Comparison of ENCODE assay signal across 24 mouse cellular contexts in genomic region chr9:108630683-108631082, GRCm38 (mm10). TPM values are rescaled to one million over a fixed set of nuclear protein-coding genes. Genes with fewer than 3 reads are reported as not detected.
A peak's percentile ranks its signal among the peaks of the same experiment; 100 is the strongest.
DNase-seq lines count a peak whose midpoint lies in the region; ATAC-seq and TF ChIP-seq lines count a peak whose summit lies in the region.
"Had no signal": no experiment of that assay in that cellular context is flagged by ENCODE, and none has a peak within 500 bp of the region (broad histone marks: within the 10 kb centered on the region; RNA-seq: fewer than 3 reads in every experiment).

No protein-coding gene starts in this region.

- no peaks in the 10 kb centered on the region for H3K27me3 ChIP-seq in megakaryocyte, embryonic 14.5 days (replicated peaks)
- H3K27me3 ChIP-seq in G1E (ENCODE audit: insufficient read depth, low read length) = no peaks in the 10 kb centered on the region
- H3K27me3 ChIP-seq in forebrain, embryonic 16.5 days (replicated peaks; ENCODE audit: control insufficient read depth, insufficient read depth, low read length) = no peaks in the 10 kb centered on the region
- H3K27me3 ChIP-seq in midbrain, postnatal 0 days (ENCODE audit: insufficient read depth, low read length) = no peaks in the 10 kb centered on the region
- H3K27me3 ChIP-seq: CH12.LX; embryonic facial prominence, embryonic 12.5 days; forebrain, embryonic 13.5 days had no signal

- ATAC-seq in megakaryocyte, adult 5-6 weeks (ENCODE audit: poor library complexity, severe bottlenecking) = no peak
- ATAC-seq in G1E (ENCODE audit: extremely low read depth, insufficient number of reproducible peaks, low FRiP score, poor library complexity, severe bottlenecking) = no peak
- ATAC-seq in megakaryocyte progenitor cell, adult 5-6 weeks (replicated peaks; ENCODE audit: poor library complexity) = peak; percentile 47
- ATAC-seq in forebrain, embryonic 16.5 days = no peak
- no peak for ATAC-seq in midbrain, postnatal 0 days (ENCODE audit: low FRiP score)
- ATAC-seq: CD4-positive, CD25-positive, alpha-beta regulatory T cell, adult 4 months; forebrain, embryonic 13.5 days; forebrain, postnatal 0 days had no signal

- WGBS in forebrain, embryonic 16.5 days = 93% methylated on average over 1 of the region's 1 CpGs
- 82% methylated on average over 1 of the region's 1 CpGs for WGBS in midbrain, postnatal 0 days

- H3K4me2 ChIP-seq in forebrain, embryonic 16.5 days (ENCODE audit: low read length) = no peak overlapping the region
- H3K4me2 ChIP-seq in midbrain, postnatal 0 days (ENCODE audit: low read depth, low read length, poor library complexity, severe bottlenecking) = no peak overlapping the region
- H3K4me2 ChIP-seq: embryonic facial prominence, embryonic 12.5 days; forebrain, embryonic 13.5 days had no signal

- DNase-seq in G1E (ENCODE audit: low spot score) (peak; percentile 15), MEL-GATA-1-ER (ENCODE audit: extremely low read depth, low read depth) (peak; percentile 49)
- no peak for DNase-seq in ovary, postnatal 14 days (ENCODE audit: low spot score)
- DNase-seq in midbrain, postnatal 0 days (ENCODE audit: low spot score) = no peak
- DNase-seq: adrenal gland, adult 2 months; adrenal gland, postnatal 10 days; adrenal gland, postnatal 25 days; B cell, adult 2 months; cerebellum, adult 11 months; cerebellum, adult 18-20 months; cerebellum, adult 8-10 months; cerebellum, adult 9-11 months; cerebellum, postnatal 14 days; cerebellum, postnatal 36 days; forebrain, postnatal 0 days had no signal

- H3K9me3 ChIP-seq in megakaryocyte, embryonic 14.5 days = no peaks in the 10 kb centered on the region
- no peaks in the 10 kb centered on the region for H3K9me3 ChIP-seq in G1E (replicated peaks)
- no peaks in the 10 kb centered on the region for H3K9me3 ChIP-seq in forebrain, embryonic 16.5 days (ENCODE audit: control insufficient read depth, low read length)
- no peaks in the 10 kb centered on the region for H3K9me3 ChIP-seq in midbrain, postnatal 0 days (ENCODE audit: low read length)
- H3K9me3 ChIP-seq: embryonic facial prominence, embryonic 10.5 days; embryonic facial prominence, embryonic 12.5 days; forebrain, embryonic 13.5 days had no signal

- no peak overlapping the region for H3K9ac ChIP-seq in forebrain, embryonic 16.5 days (replicated peaks; ENCODE audit: low read depth, low read length)
- no peak overlapping the region for H3K9ac ChIP-seq in midbrain, postnatal 0 days (replicated peaks; ENCODE audit: low read length, poor library complexity, severe bottlenecking)
- H3K9ac ChIP-seq: embryonic facial prominence, embryonic 12.5 days; forebrain, embryonic 13.5 days; forebrain, postnatal 0 days had no signal

- H3K4me3 ChIP-seq in megakaryocyte, embryonic 14.5 days (replicated peaks) = peak overlapping the region; percentile 79
- no peak overlapping the region; the same call in 1 of the 2 replicates for H3K4me3 ChIP-seq in G1E (ENCODE audit: low read depth, low read length)
- H3K4me3 ChIP-seq in forebrain, embryonic 16.5 days (replicated peaks; ENCODE audit: low read length) = no peak overlapping the region
- no peak overlapping the region for H3K4me3 ChIP-seq in midbrain, postnatal 0 days (ENCODE audit: low read depth, low read length)
- H3K4me3 ChIP-seq: embryonic facial prominence, embryonic 10.5 days; embryonic facial prominence, embryonic 12.5 days; forebrain, embryonic 13.5 days had no signal

- peaks cover 81% of the 10 kb centered on the region for H3K36me3 ChIP-seq in megakaryocyte, embryonic 14.5 days (replicated peaks; ENCODE audit: low read length)
- H3K36me3 ChIP-seq in G1E (replicated peaks) = peaks cover 87% of the 10 kb centered on the region
- no peaks in the 10 kb centered on the region for H3K36me3 ChIP-seq in forebrain, embryonic 16.5 days (ENCODE audit: control insufficient read depth, insufficient read depth)
- H3K36me3 ChIP-seq in midbrain, postnatal 0 days (ENCODE audit: insufficient read depth, low read length) = no peaks in the 10 kb centered on the region

- no peak for TF ChIP-seq CTCF in G1E (IDR thresholded peaks at IDR 0.05; ENCODE audit: low read depth, low read length)
- TF ChIP-seq CTCF in midbrain, postnatal 0 days (IDR thresholded peaks at IDR 0.05) = no peak

- no peak overlapping the region for H3K27ac ChIP-seq in forebrain, embryonic 16.5 days (ENCODE audit: low read length)
- no peak overlapping the region for H3K27ac ChIP-seq in midbrain, postnatal 0 days (ENCODE audit: low read depth, low read length)
- H3K27ac ChIP-seq: embryonic facial prominence, embryonic 10.5 days; embryonic facial prominence, embryonic 12.5 days; forebrain, embryonic 13.5 days had no signal

- H3K4me1 ChIP-seq in megakaryocyte, embryonic 14.5 days = peaks cover 98% of the 10 kb centered on the region
- H3K4me1 ChIP-seq in G1E (ENCODE audit: insufficient read depth, low read depth, low read length) = peaks cover 57% of the 10 kb centered on the region
- H3K4me1 ChIP-seq in forebrain, embryonic 16.5 days (replicated peaks; ENCODE audit: control insufficient read depth, insufficient read depth, low read length) = no peaks in the 10 kb centered on the region
- H3K4me1 ChIP-seq in midbrain, postnatal 0 days (ENCODE audit: insufficient read depth, low read length) = no peaks in the 10 kb centered on the region
- H3K4me1 ChIP-seq: embryonic facial prominence, embryonic 10.5 days; embryonic facial prominence, embryonic 12.5 days; forebrain, embryonic 13.5 days had no signal

RNA-seq across cellular contexts. Expression of gene Arih2, which starts 18.5 kb away (rescaled TPM):
- polyA plus RNA-seq in megakaryocyte, embryonic 14.5 days (2012; ENCODE audit: insufficient read depth, low replicate concordance) = 33.3 and 103 TPM in 2 replicates
- total RNA-seq in megakaryocyte, adult 5-6 weeks (2015) = 18.0 and 21.3 TPM in 2 replicates
- total RNA-seq in megakaryocyte, adult 5-6 weeks (2017) = 56.0 and 57.5 TPM in 2 replicates
- total RNA-seq in G1E (2014; fragmentation: Nextera tagmentation) (77.4 and 83.1 TPM in 2 replicates), G1E (2017) (86.9 and 91.4 TPM in 2 replicates)
- polyA plus RNA-seq in G1E (2012) = 146 and 153 TPM in 2 replicates
- total RNA-seq in megakaryocyte progenitor cell, adult 5-6 weeks (2015) = 20.0 and 20.1 TPM in 2 replicates
- total RNA-seq in megakaryocyte progenitor cell, adult 5-6 weeks (2017) = 42.5 and 47.4 TPM in 2 replicates
- polyA plus RNA-seq in forebrain, embryonic 16.5 days (2015; fragmentation: Nextera tagmentation; extraction: Ambion mirVana) = 59.9 and 61.8 TPM in 2 replicates
- total RNA-seq in midbrain, postnatal 0 days (2014; rRNA removed) = 43.1 and 61.9 TPM in 2 replicates
- 36.7 and 37.3 TPM in 2 replicates for polyA plus RNA-seq in midbrain, postnatal 0 days (2015; fragmentation: Nextera tagmentation; extraction: Ambion mirVana)

RNA-seq across cellular contexts. Expression of gene Slc25a20, which starts 31.2 kb away (rescaled TPM):
- polyA plus RNA-seq in megakaryocyte, embryonic 14.5 days (2012; ENCODE audit: insufficient read depth, low replicate concordance) = 3.2 and 4.4 TPM in 2 replicates
- total RNA-seq in megakaryocyte, adult 5-6 weeks (2015) = 18.4 and 20.2 TPM in 2 replicates
- total RNA-seq in megakaryocyte, adult 5-6 weeks (2017) = 22.0 and 22.9 TPM in 2 replicates
- 17.4 and 17.8 TPM in 2 replicates for total RNA-seq in G1E (2014; fragmentation: Nextera tagmentation)
- total RNA-seq in G1E (2017) = 30.3 TPM in 2 replicates
- polyA plus RNA-seq in G1E (2012) = 5.5 and 7.7 TPM in 2 replicates
- 18.5 and 21.5 TPM in 2 replicates for total RNA-seq in megakaryocyte progenitor cell, adult 5-6 weeks (2015)
- total RNA-seq in megakaryocyte progenitor cell, adult 5-6 weeks (2017) = 26.0 and 28.3 TPM in 2 replicates
- 46.3 and 47.8 TPM in 2 replicates for polyA plus RNA-seq in forebrain, embryonic 16.5 days (2015; fragmentation: Nextera tagmentation; extraction: Ambion mirVana)
- 32.5 and 50.8 TPM in 2 replicates for total RNA-seq in midbrain, postnatal 0 days (2014; rRNA removed)
- polyA plus RNA-seq in midbrain, postnatal 0 days (2015; fragmentation: Nextera tagmentation; extraction: Ambion mirVana) = 44.4 and 45.4 TPM in 2 replicates

RNA-seq across cellular contexts. Expression of gene P4htm, which starts 33.2 kb away (rescaled TPM):
- 1.8 and 2.8 TPM in 2 replicates for polyA plus RNA-seq in megakaryocyte, embryonic 14.5 days (2012; ENCODE audit: insufficient read depth, low replicate concordance)
- 0.18 and 0.21 TPM in 2 replicates for total RNA-seq in megakaryocyte, adult 5-6 weeks (2015)
- total RNA-seq in megakaryocyte, adult 5-6 weeks (2017) = not detected in 2 replicates
- total RNA-seq in G1E (2014; fragmentation: Nextera tagmentation) (1.7 and 1.9 TPM in 2 replicates), G1E (2017) (2.0 and 2.6 TPM in 2 replicates)
- polyA plus RNA-seq in G1E (2012) = 5.4 and 5.7 TPM in 2 replicates
- 0.39 and 1.2 TPM in 2 replicates for total RNA-seq in megakaryocyte progenitor cell, adult 5-6 weeks (2015)
- 1.00 and 1.8 TPM in 2 replicates for total RNA-seq in megakaryocyte progenitor cell, adult 5-6 weeks (2017)
- 21.9 and 23.6 TPM in 2 replicates for polyA plus RNA-seq in forebrain, embryonic 16.5 days (2015; fragmentation: Nextera tagmentation; extraction: Ambion mirVana)
- total RNA-seq in midbrain, postnatal 0 days (2014; rRNA removed) = 51.7 and 65.8 TPM in 2 replicates
- 48.7 and 53.5 TPM in 2 replicates for polyA plus RNA-seq in midbrain, postnatal 0 days (2015; fragmentation: Nextera tagmentation; extraction: Ambion mirVana)

RNA-seq across cellular contexts. Expression of gene Wdr6, which starts 52.1 kb away (rescaled TPM):
- 4.8 and 5.5 TPM in 2 replicates for polyA plus RNA-seq in megakaryocyte, embryonic 14.5 days (2012; ENCODE audit: insufficient read depth, low replicate concordance)
- 2.1 and 3.3 TPM in 2 replicates for total RNA-seq in megakaryocyte, adult 5-6 weeks (2015)
- total RNA-seq in megakaryocyte, adult 5-6 weeks (2017) = 3.1 and 4.0 TPM in 2 replicates
- 22.6 and 27.6 TPM in 2 replicates for total RNA-seq in G1E (2014; fragmentation: Nextera tagmentation)
- 36.3 and 39.2 TPM in 2 replicates for total RNA-seq in G1E (2017)
- 16.9 and 30.0 TPM in 2 replicates for polyA plus RNA-seq in G1E (2012)
- total RNA-seq in megakaryocyte progenitor cell, adult 5-6 weeks (2015) = 9.8 and 10.2 TPM in 2 replicates
- total RNA-seq in megakaryocyte progenitor cell, adult 5-6 weeks (2017) = 15.5 and 17.4 TPM in 2 replicates
- 209 and 267 TPM in 2 replicates for polyA plus RNA-seq in forebrain, embryonic 16.5 days (2015; fragmentation: Nextera tagmentation; extraction: Ambion mirVana)
- 610 and 628 TPM in 2 replicates for total RNA-seq in midbrain, postnatal 0 days (2014; rRNA removed)
- 378 and 391 TPM in 2 replicates for polyA plus RNA-seq in midbrain, postnatal 0 days (2015; fragmentation: Nextera tagmentation; extraction: Ambion mirVana)

RNA-seq across cellular contexts. Expression of gene Prkar2a, which starts 58.4 kb away (rescaled TPM):
- polyA plus RNA-seq in megakaryocyte, embryonic 14.5 days (2012; ENCODE audit: insufficient read depth, low replicate concordance) = 1.6 and 2.8 TPM in 2 replicates
- total RNA-seq in megakaryocyte, adult 5-6 weeks (2015) = 15.9 and 20.6 TPM in 2 replicates
- 15.5 and 35.4 TPM in 2 replicates for total RNA-seq in megakaryocyte, adult 5-6 weeks (2017)
- total RNA-seq in G1E (2014; fragmentation: Nextera tagmentation) (not detected in 2 replicates), G1E (2017) (0.29 and 0.38 TPM in 2 replicates)
- 0.19 TPM in 1 of 2 replicates, not detected in the other for polyA plus RNA-seq in G1E (2012)
- total RNA-seq in megakaryocyte progenitor cell, adult 5-6 weeks (2015) = 20.0 and 21.9 TPM in 2 replicates
- total RNA-seq in megakaryocyte progenitor cell, adult 5-6 weeks (2017) = 17.4 and 29.2 TPM in 2 replicates
- polyA plus RNA-seq in forebrain, embryonic 16.5 days (2015; fragmentation: Nextera tagmentation; extraction: Ambion mirVana) = 37.6 and 41.3 TPM in 2 replicates
- 107 and 137 TPM in 2 replicates for total RNA-seq in midbrain, postnatal 0 days (2014; rRNA removed)
- 44.8 and 49.7 TPM in 2 replicates for polyA plus RNA-seq in midbrain, postnatal 0 days (2015; fragmentation: Nextera tagmentation; extraction: Ambion mirVana)

Comparison
In these comparisons a context has a peak if more than half of its experiments do, and no peak if none do; other contexts are left out.
1. DNase-seq: peak in G1E (single experiment) and MEL-GATA-1-ER (single experiment); none in ovary, postnatal 14 days (single experiment) and midbrain, postnatal 0 days (single experiment).
2. RNA of gene P4htm, which starts 33.2 kb away (total RNA-seq): 51.7 to 65.8 TPM in midbrain, postnatal 0 days; 1.7 to 2.6 TPM in G1E, 0.39 to 1.8 TPM in megakaryocyte progenitor cell, adult 5-6 weeks and 0.18 to 0.21 TPM in megakaryocyte, adult 5-6 weeks; every median in the first group is over 10 times any median in the second.